Mouse (Mus musculus): ENCODE data around the gene Cspg5. TPM values are rescaled to one million over a fixed set of nuclear protein-coding genes. Genes with fewer than 3 reads are reported as not detected.
A peak's percentile ranks its signal among the peaks of the same experiment; 100 is the strongest.

Cspg5 gene
- polyA plus RNA-seq (2014; fragmentation: Nextera tagmentation; extraction: Ambion mirVana), result 0.66 and 1.3 TPM in 2 replicates

GRCm38 (mm10) chr9:110243221-110243833, at the start of gene Cspg5:
Gene Cspg5 (plus strand): TSS chr9:110243783.
- peak within 1 kb of the TSS; percentile 74 for H3K4me3 ChIP-seq (ENCODE audit: low read depth, low read length)

DNA sequence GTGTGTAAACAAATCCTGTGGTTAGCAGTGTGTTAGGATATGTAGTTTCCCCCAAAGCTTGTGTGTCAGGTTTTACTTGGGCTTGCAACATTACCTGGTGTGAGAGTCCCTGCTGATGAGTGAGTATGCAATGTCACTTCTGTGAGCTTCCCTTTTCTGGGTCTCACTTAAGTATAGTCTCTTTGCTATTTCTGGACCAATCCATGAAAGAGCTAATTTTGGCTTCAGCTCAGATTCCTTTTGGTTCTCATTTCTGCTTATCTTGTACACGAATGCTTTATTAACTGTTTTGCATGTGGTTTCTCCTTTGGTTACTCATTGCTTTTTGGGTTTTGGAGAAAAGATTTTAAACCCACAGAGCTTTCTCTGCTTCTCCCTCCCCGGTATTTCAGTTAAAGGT, 43.7 kb upstream of the Cspg5 start:
- peaks cover 4% of the 10 kb centered on the region; the same call in 1 of the 2 replicates for H3K4me1 ChIP-seq (ENCODE audit: control insufficient read depth, insufficient read depth, low read length)
- WGBS (ENCODE audit: insufficient replicate concordance), result 64% methylated on average over 2 of the region's 2 CpGs
- H3K36me3 ChIP-seq (ENCODE audit: control insufficient read depth, insufficient read depth, low read length), result peaks cover 42% of the 10 kb centered on the region
- H3K9ac ChIP-seq (ENCODE audit: low read depth, low read length), result no peak overlapping the region
- no peaks in the 10 kb centered on the region for H3K9me3 ChIP-seq (replicated peaks; ENCODE audit: control insufficient read depth, low read length)
- no peak overlapping the region for H3K4me3 ChIP-seq (ENCODE audit: low read depth, low read length)
- no peak for ATAC-seq (replicated peaks; ENCODE audit: insufficient number of reproducible peaks, low FRiP score, low TSS enrichment)
- 0 out of 2 replicates have a peak overlapping the region, but pooled peaks have one; percentile 35 for H3K27ac ChIP-seq (ENCODE audit: low read depth, low read length)
- no peak overlapping the region; the same call in 1 of the 2 replicates for H3K4me2 ChIP-seq
- H3K27me3 ChIP-seq (ENCODE audit: control insufficient read depth, insufficient read depth, low read length), result no peaks in the 10 kb centered on the region

More at GRCm38 (mm10) chr9:110243221-110243833, at the start of gene Cspg5:
- 78% methylated on average over 7 of the region's 7 CpGs for WGBS (ENCODE audit: insufficient replicate concordance)
- H3K4me2 ChIP-seq, result peak within 1 kb of the TSS; percentile 95; the same call in 1 of the 2 replicates
- H3K27ac ChIP-seq (ENCODE audit: low read depth, low read length), result no peak within 1 kb of the TSS
- H3K9me3 ChIP-seq (replicated peaks; ENCODE audit: control insufficient read depth, low read length), result no peaks in the 10 kb centered on the region
- no peaks in the 10 kb centered on the region; the same call in 1 of the 2 replicates for H3K36me3 ChIP-seq (ENCODE audit: control insufficient read depth, insufficient read depth, low read length)
- H3K27me3 ChIP-seq (ENCODE audit: control insufficient read depth, insufficient read depth, low read length), result peaks cover 30% of the 10 kb centered on the region
- H3K9ac ChIP-seq (ENCODE audit: low read depth, low read length), result no peak within 1 kb of the TSS
- H3K4me1 ChIP-seq (ENCODE audit: control insufficient read depth, insufficient read depth, low read length), result peaks cover 9% of the 10 kb centered on the region
- no peak for ATAC-seq (replicated peaks; ENCODE audit: insufficient number of reproducible peaks, low FRiP score, low TSS enrichment)

GRCm38 (mm10) chr9:110205526-110206404, 37.8 kb upstream of the Cspg5 start:
- peak overlapping the region; percentile 36; the same call in 1 of the 2 replicates for H3K27ac ChIP-seq (ENCODE audit: low read depth, low read length)
- WGBS (ENCODE audit: insufficient replicate concordance), result 61% methylated on average over 15 of the region's 15 CpGs
- no peak overlapping the region for H3K4me3 ChIP-seq (ENCODE audit: low read depth, low read length)
- H3K4me2 ChIP-seq, result no peak overlapping the region; the same call in 1 of the 2 replicates
- H3K36me3 ChIP-seq (ENCODE audit: control insufficient read depth, insufficient read depth, low read length), result peaks cover 27% of the 10 kb centered on the region
- ATAC-seq (replicated peaks; ENCODE audit: insufficient number of reproducible peaks, low FRiP score, low TSS enrichment), result 0 out of 2 replicates have a peak, but pooled peaks have one; percentile 49
- no peak overlapping the region for H3K9ac ChIP-seq (ENCODE audit: low read depth, low read length)
- H3K4me1 ChIP-seq (ENCODE audit: control insufficient read depth, insufficient read depth, low read length), result peaks cover 7% of the 10 kb centered on the region; the same call in 1 of the 2 replicates
- no peaks in the 10 kb centered on the region for H3K27me3 ChIP-seq (ENCODE audit: control insufficient read depth, insufficient read depth, low read length)
- H3K9me3 ChIP-seq (replicated peaks; ENCODE audit: control insufficient read depth, low read length), result no peaks in the 10 kb centered on the region

- no peaks in the 10 kb centered on the region for H3K27me3 ChIP-seq (ENCODE audit: control insufficient read depth, insufficient read depth, low read length)
- 89% methylated on average over 2 of the region's 2 CpGs for WGBS (ENCODE audit: insufficient replicate concordance)
- ATAC-seq (replicated peaks; ENCODE audit: insufficient number of reproducible peaks, low FRiP score, low TSS enrichment), result no peak
- H3K27ac ChIP-seq (ENCODE audit: low read depth, low read length), result no peak overlapping the region
- H3K36me3 ChIP-seq (ENCODE audit: control insufficient read depth, insufficient read depth, low read length), result peaks cover 27% of the 10 kb centered on the region
- no peak overlapping the region for H3K4me2 ChIP-seq
- H3K9me3 ChIP-seq (replicated peaks; ENCODE audit: control insufficient read depth, low read length), result no peaks in the 10 kb centered on the region
- peaks cover 7% of the 10 kb centered on the region; the same call in 1 of the 2 replicates for H3K4me1 ChIP-seq (ENCODE audit: control insufficient read depth, insufficient read depth, low read length)
- H3K4me3 ChIP-seq (ENCODE audit: low read depth, low read length), result no peak overlapping the region
- H3K9ac ChIP-seq (ENCODE audit: low read depth, low read length), result no peak overlapping the region
Observed at GRCm38 (mm10) chr9:110206437-110206836, 37.1 kb upstream of the Cspg5 start.

DNA sequence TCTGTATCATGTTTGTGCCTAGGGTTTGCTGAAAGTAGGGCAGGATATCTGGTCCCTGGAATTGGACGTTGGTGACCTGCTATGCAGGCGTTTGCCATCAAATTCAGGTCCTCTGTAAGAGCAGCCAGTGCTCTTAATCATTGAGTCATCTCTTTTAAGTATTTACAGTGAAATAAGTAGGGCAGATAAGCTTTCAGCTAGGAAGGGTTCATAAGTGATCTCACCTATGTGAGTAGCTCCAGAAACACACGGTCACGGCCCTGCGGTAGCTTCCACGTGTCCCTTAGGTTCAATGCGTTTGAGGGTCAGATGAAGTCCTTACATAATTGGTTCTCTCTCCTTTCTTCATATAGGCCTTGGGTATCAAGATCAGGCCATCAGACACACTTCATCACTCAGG, 35.3 kb upstream of the Cspg5 start:
- H3K9ac ChIP-seq (ENCODE audit: low read depth, low read length), result no peak overlapping the region
- no peak for ATAC-seq (replicated peaks; ENCODE audit: insufficient number of reproducible peaks, low FRiP score, low TSS enrichment)
- no peak overlapping the region for H3K27ac ChIP-seq (ENCODE audit: low read depth, low read length)
- WGBS (ENCODE audit: insufficient replicate concordance), result 70% methylated on average over 7 of the region's 7 CpGs
- no peaks in the 10 kb centered on the region for H3K9me3 ChIP-seq (replicated peaks; ENCODE audit: control insufficient read depth, low read length)
- peaks cover 7% of the 10 kb centered on the region; the same call in 1 of the 2 replicates for H3K4me1 ChIP-seq (ENCODE audit: control insufficient read depth, insufficient read depth, low read length)
- no peak overlapping the region for H3K4me2 ChIP-seq
- no peak overlapping the region for H3K4me3 ChIP-seq (ENCODE audit: low read depth, low read length)
- peaks cover 19% of the 10 kb centered on the region for H3K36me3 ChIP-seq (ENCODE audit: control insufficient read depth, insufficient read depth, low read length)
- no peaks in the 10 kb centered on the region for H3K27me3 ChIP-seq (ENCODE audit: control insufficient read depth, insufficient read depth, low read length)

DNA sequence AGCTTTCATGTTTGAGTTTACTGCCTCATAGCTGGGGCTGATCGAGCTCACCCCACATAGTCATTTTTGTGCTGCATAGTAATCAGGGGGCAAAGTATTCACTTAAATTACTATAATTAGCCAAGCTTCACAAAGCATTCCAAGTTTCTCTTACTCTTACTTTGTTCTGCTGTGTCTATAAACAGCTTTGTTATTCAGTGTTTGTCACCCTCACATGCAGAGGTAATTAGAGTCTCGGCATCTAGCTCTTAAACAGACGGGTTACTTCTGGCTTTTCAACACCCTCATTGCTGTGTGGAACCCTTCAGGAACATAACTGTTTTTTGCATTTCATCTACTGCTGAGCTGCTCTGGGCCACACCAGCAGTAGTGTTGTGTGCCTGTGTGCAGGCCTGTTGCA, 34.6 kb upstream of the Cspg5 start:
- Histone ChIP-seq H3K4me3 (ENCODE audit: low read depth, low read length) (no peak overlapping the region), H3K27ac (ENCODE audit: low read depth, low read length) (no peak overlapping the region), H3K27me3 (ENCODE audit: control insufficient read depth, insufficient read depth, low read length) (no peaks in the 10 kb centered on the region), H3K4me1 (ENCODE audit: control insufficient read depth, insufficient read depth, low read length) (peaks cover 7% of the 10 kb centered on the region; the same call in 1 of the 2 replicates), H3K4me2 (no peak overlapping the region), H3K9ac (ENCODE audit: low read depth, low read length) (no peak overlapping the region), H3K36me3 (ENCODE audit: control insufficient read depth, insufficient read depth, low read length) (peaks cover 16% of the 10 kb centered on the region), H3K9me3 (replicated peaks; ENCODE audit: control insufficient read depth, low read length) (no peaks in the 10 kb centered on the region)
- WGBS (ENCODE audit: insufficient replicate concordance), result 83% methylated on average over 3 of the region's 3 CpGs
- ATAC-seq (replicated peaks; ENCODE audit: insufficient number of reproducible peaks, low FRiP score, low TSS enrichment), result no peak

- H3K27me3 ChIP-seq (ENCODE audit: control insufficient read depth, insufficient read depth, low read length), result no peaks in the 10 kb centered on the region
- 92% methylated on average over 4 of the region's 4 CpGs for WGBS (ENCODE audit: insufficient replicate concordance)
- no peak overlapping the region for H3K9ac ChIP-seq (ENCODE audit: low read depth, low read length)
- H3K36me3 ChIP-seq (ENCODE audit: control insufficient read depth, insufficient read depth, low read length), result peaks cover 33% of the 10 kb centered on the region
- no peak overlapping the region for H3K4me3 ChIP-seq (ENCODE audit: low read depth, low read length)
- H3K27ac ChIP-seq (ENCODE audit: low read depth, low read length), result no peak overlapping the region
- peaks cover 2% of the 10 kb centered on the region; the same call in 1 of the 2 replicates for H3K4me1 ChIP-seq (ENCODE audit: control insufficient read depth, insufficient read depth, low read length)
- ATAC-seq (replicated peaks; ENCODE audit: insufficient number of reproducible peaks, low FRiP score, low TSS enrichment), result no peak
- H3K4me2 ChIP-seq, result no peak overlapping the region
- H3K9me3 ChIP-seq (replicated peaks; ENCODE audit: control insufficient read depth, low read length), result no peaks in the 10 kb centered on the region
Observed at GRCm38 (mm10) chr9:110224273-110224672, 19.3 kb upstream of the Cspg5 start.

GRCm38 (mm10) chr9:110226191-110226590, 17.4 kb upstream of the Cspg5 start:
- H3K36me3 ChIP-seq (ENCODE audit: control insufficient read depth, insufficient read depth, low read length), result peaks cover 36% of the 10 kb centered on the region
- no peak overlapping the region for H3K4me3 ChIP-seq (ENCODE audit: low read depth, low read length)
- no peak overlapping the region for H3K9ac ChIP-seq (ENCODE audit: low read depth, low read length)
- no peak for ATAC-seq (replicated peaks; ENCODE audit: insufficient number of reproducible peaks, low FRiP score, low TSS enrichment)
- no peak overlapping the region for H3K27ac ChIP-seq (ENCODE audit: low read depth, low read length)
- WGBS (ENCODE audit: insufficient replicate concordance), result 88% methylated on average over 4 of the region's 4 CpGs
- peaks cover 2% of the 10 kb centered on the region; the same call in 1 of the 2 replicates for H3K4me1 ChIP-seq (ENCODE audit: control insufficient read depth, insufficient read depth, low read length)
- H3K27me3 ChIP-seq (ENCODE audit: control insufficient read depth, insufficient read depth, low read length), result no peaks in the 10 kb centered on the region
- no peaks in the 10 kb centered on the region for H3K9me3 ChIP-seq (replicated peaks; ENCODE audit: control insufficient read depth, low read length)
- H3K4me2 ChIP-seq, result no peak overlapping the region

All from heart, embryonic 11.5 days (tissue).